Mouse (Mus musculus): ENCODE measurements around the gene Cyp1a2. TPM values are rescaled to one million over a fixed set of nuclear protein-coding genes. Genes with fewer than 3 reads are reported as not detected.

Gene Cyp1a2
- total and polyA plus RNA-seq, 3 experiments, result not detected

- Histone ChIP-seq H3K27me3 (replicated peaks) (peaks cover 9% of the 10 kb centered on the region), H3K4me1 (ENCODE audit: control insufficient read depth in 1 of 2, insufficient read depth in 2 of 2) (peaks cover 0 to 12% of the 10 kb centered on the region in 2 experiments; a peak in 1 of 4 replicates), H3K27ac (ENCODE audit: insufficient read depth, low read depth) (no peak overlapping the region), H3K4me3 (replicated peaks in 1 of 3; ENCODE audit: low read depth in 2 of 3, low read length in 2 of 3, poor library complexity in 1 of 3) (peak overlapping the region; percentile 71 to 99 (median 90)), H3K9ac (ENCODE audit: insufficient read depth, low read depth) (peak overlapping the region; percentile 42), H3K79me2 (replicated peaks; ENCODE audit: control insufficient read depth, extremely low read depth, insufficient read depth, poor library complexity, severe bottlenecking) (peaks cover 21% of the 10 kb centered on the region), H3K9me3 (replicated peaks; ENCODE audit: low read length) (peaks cover 7% of the 10 kb centered on the region), H3K36me3 (replicated peaks in 1 of 2; ENCODE audit: control insufficient read depth in 1 of 2, insufficient read depth in 1 of 2, low read length in 1 of 2) (peaks cover 7 to 25% of the 10 kb centered on the region in 2 experiments), H3K4me2 (ENCODE audit: insufficient read depth, low read depth, poor library complexity, severe bottlenecking) (peak overlapping the region; percentile 97)
- DNase-seq (ENCODE audit: extremely low read depth), result peak; percentile 20
- dilution Hi-C loops (cut with MboI; ENCODE audit: extremely low pct_ligation_motif_present, extremely low pct_unique_long_range_greater_than_20kb, low sequenced_read_pairs), result no loop called here
- TF ChIP-seq ELF1 (IDR thresholded peaks at IDR 0.05; ENCODE audit: low read depth, low read length) (peak; percentile 87; the same call in 1 of the 2 replicates), JUN (IDR thresholded peaks at IDR 0.05; ENCODE audit: insufficient read depth, low read depth, low read length) (no peak), ETS1 (conservative IDR thresholded peaks at IDR 0.05; ENCODE audit: low read depth, low read length) (no peak), GABPA (IDR thresholded peaks at IDR 0.05; ENCODE audit: insufficient replicate concordance, low read depth, low read length) (no peak), NELFE (IDR thresholded peaks at IDR 0.05; ENCODE audit: low read depth, low read length) (no peak), MEF2A (IDR thresholded peaks at IDR 0.05; ENCODE audit: borderline replicate concordance, low read depth, low read length) (no peak), ZMIZ1 (IDR thresholded peaks at IDR 0.05; ENCODE audit: low read depth, low read length) (no peak), NRF1 (IDR thresholded peaks at IDR 0.05; ENCODE audit: low read depth, low read length) (peak; percentile 62), E2F4 (IDR thresholded peaks at IDR 0.05; ENCODE audit: insufficient replicate concordance, low read depth, low read length) (no peak), USF1 (IDR thresholded peaks at IDR 0.05; ENCODE audit: low read depth, low read length) (no peak), ZKSCAN1 (IDR thresholded peaks at IDR 0.05; ENCODE audit: borderline replicate concordance, low read depth, low read length) (no peak), USF2 (conservative IDR thresholded peaks at IDR 0.05; ENCODE audit: low read depth, low read length) (no peak), CHD2 (IDR thresholded peaks at IDR 0.05; ENCODE audit: low read length) (no peak), SIN3A (IDR thresholded peaks at IDR 0.05; ENCODE audit: low read length) (0 out of 2 replicates have a peak, but pooled peaks have one; percentile 24), TBP (conservative IDR thresholded peaks at IDR 0.05; ENCODE audit: low read depth, low read length) (no peak), PAX5 (IDR thresholded peaks at IDR 0.05; ENCODE audit: low read length) (no peak), IRF4 (IDR thresholded peaks at IDR 0.05; ENCODE audit: low read depth, low read length) (0 out of 2 replicates have a peak, but pooled peaks have one; percentile 2), CTCF (conservative IDR thresholded peaks at IDR 0.05 in 1 of 2, IDR thresholded peaks at IDR 0.05 in 1 of 2; ENCODE audit: low read depth in 2 of 2, low read length in 2 of 2) (no peak), BHLHE40 (IDR thresholded peaks at IDR 0.05; ENCODE audit: low read depth, low read length) (0 out of 2 replicates have a peak, but pooled peaks have one; percentile 9), ZNF384 (IDR thresholded peaks at IDR 0.05; ENCODE audit: low read depth, low read length) (no peak), POLR2AphosphoS2 (IDR thresholded peaks at IDR 0.05; ENCODE audit: low read depth, low read length) (no peak), HCFC1 (IDR thresholded peaks at IDR 0.05; ENCODE audit: low read depth, low read length) (no peak), RCOR1 (conservative IDR thresholded peaks at IDR 0.05; ENCODE audit: low read depth, low read length) (no peak), MXI1 (IDR thresholded peaks at IDR 0.05; ENCODE audit: low read depth, low read length) (no peak; the same call in 1 of the 2 replicates), JUND (conservative IDR thresholded peaks at IDR 0.05; ENCODE audit: low read depth, low read length) (no peak), MAFK (IDR thresholded peaks at IDR 0.05; ENCODE audit: insufficient replicate concordance, low read length) (no peak), MAZ (IDR thresholded peaks at IDR 0.05; ENCODE audit: low read depth, low read length) (no peak), MAX (IDR thresholded peaks at IDR 0.05; ENCODE audit: low read length) (peak; percentile 17; the same call in 1 of the 2 replicates), KAT2A (IDR thresholded peaks at IDR 0.05; ENCODE audit: insufficient replicate concordance, low read length) (0 out of 2 replicates have a peak, but pooled peaks have one; percentile 5), SMC3 (IDR thresholded peaks at IDR 0.05; ENCODE audit: low read depth, low read length) (no peak), RAD21 (IDR thresholded peaks at IDR 0.05; ENCODE audit: low read depth, low read length) (no peak), UBTF (IDR thresholded peaks at IDR 0.05; ENCODE audit: low read depth, low read length) (no peak), TCF12 (IDR thresholded peaks at IDR 0.05; ENCODE audit: low read depth, low read length) (no peak), EP300 (IDR thresholded peaks at IDR 0.05; ENCODE audit: low read length) (no peak), CHD1 (IDR thresholded peaks at IDR 0.05; ENCODE audit: low read depth, low read length) (no peak), ZC3H11A (IDR thresholded peaks at IDR 0.05; ENCODE audit: low read depth, low read length) (no peak), MYC (IDR thresholded peaks at IDR 0.05; ENCODE audit: low read depth, low read length) (no peak), POLR2A (IDR thresholded peaks at IDR 0.05; ENCODE audit: low read depth, low read length) (no peak)
- in situ Hi-C loops (cut with MboI; ENCODE audit: low pct_ligation_motif_present, low pct_unique_long_range_greater_than_20kb, low sequenced_read_pairs), result no loop called here
These were observed 25.3 kb upstream of the Cyp1a2 start for GRCm38 (mm10) chr9:57708720-57709274.

Data from CH12.LX (cell line).